Mouse (Mus musculus) kidney, adult 2 months (tissue): Measurements from ENCODE around the gene Ern2. TPM values are rescaled to one million over a fixed set of nuclear protein-coding genes. Genes with fewer than 3 reads are reported as not detected.

ENCODE experiments used
- DNase-seq: peaks from one replicate; pipeline ENCODE4 v3.0.0; 2021
- H3K27ac ChIP-seq: fragments of 200-500 bp; 2 replicates; pipeline ENCODE4 v1.5.1; 2012; ENCODE audit warnings: low read depth, low read length, control low read depth, inconsistent platforms; ENCODE audit not compliant: insufficient read depth
- H3K27me3 ChIP-seq: fragments of 200-500 bp; replicated peaks from 2 replicates; pipeline ENCODE4 v1.6.1; 2012; ENCODE audit warnings: mild to moderate bottlenecking, moderate library complexity, low read length, inconsistent platforms; ENCODE audit not compliant: control insufficient read depth, insufficient read depth
- H3K36me3 ChIP-seq: fragments of 200-500 bp; 2 replicates; pipeline ENCODE4 v1.6.1; 2012; ENCODE audit warnings: mild to moderate bottlenecking, moderate library complexity, low read length, inconsistent platforms; ENCODE audit not compliant: control insufficient read depth, insufficient read depth
- H3K4me1 ChIP-seq: fragments of 200-500 bp; 2 replicates; pipeline ENCODE4 v1.6.1; 2011; ENCODE audit warnings: low read length; ENCODE audit not compliant: control insufficient read depth, insufficient read depth
- H3K4me3 ChIP-seq: fragments of 200-500 bp; 2 replicates; pipeline ENCODE4 v1.5.1; 2011; ENCODE audit warnings: mild to moderate bottlenecking, low read depth, low read length, control low read depth; ENCODE audit not compliant: insufficient read depth
- CTCF ChIP-seq: fragments of 200-500 bp; conservative IDR thresholded peaks from 2 replicates; pipeline ENCODE4 v1.5.1; 2011; ENCODE audit warnings: low read depth, mild to moderate bottlenecking, control low read depth, low read length, moderate library complexity, mixed read lengths; ENCODE audit not compliant: insufficient read depth, insufficient read length
- POLR2A ChIP-seq: fragments of 200-500 bp; IDR thresholded peaks from one replicate; pipeline ENCODE4 v1.6.1; 2011; ENCODE audit warnings: low read depth, low read length, control low read depth
- WGBS: fragments of 180-500 bp; shearing (Covaris S2); methylation state at CpG from one replicate; pipeline ENCODE4 v1.1.7; 2018; 5-methylcytosine and 5-hydroxymethylcytosine counted together
- polyA plus RNA-seq: library from polyadenylated mRNA; depleted of rRNA; stranded (reverse); fragments of >200 nt; gene quantifications from 2 replicates; pipeline ENCODE4 v1.2.3, GENCODE M21; 2012; rRNA removed

Ern2 gene
- polyA plus RNA-seq = 0.16 and 0.19 TPM in 2 replicates

DNA sequence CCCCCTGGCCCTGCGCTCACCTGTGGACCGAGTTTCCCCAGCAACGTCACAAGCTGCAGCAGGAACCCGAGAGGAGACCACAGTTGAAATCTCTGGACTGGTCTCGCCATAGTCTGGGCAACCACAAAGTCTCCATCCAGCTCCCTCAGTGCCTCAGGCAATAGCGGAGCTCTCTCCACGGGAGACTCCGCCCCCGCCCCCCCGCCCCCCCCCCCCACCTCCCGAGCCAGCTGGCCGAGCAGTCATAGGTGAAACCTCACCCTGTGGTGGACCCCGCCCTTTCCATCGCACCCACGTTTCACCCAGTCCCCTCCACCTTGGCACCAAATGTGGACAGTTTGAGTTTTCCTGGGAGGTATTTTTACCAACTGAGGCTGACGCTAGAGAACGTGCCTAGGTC, at the start of gene Ern2:
TSS of gene Ern2 (minus strand) at position 165 of the 400 bp plus-strand sequence.
- Histone ChIP-seq H3K27ac (no peak within 1 kb of the TSS), H3K4me1 (no peaks in the 10 kb centered on the region), H3K36me3 (no peaks in the 10 kb centered on the region), H3K4me3 (no peak within 1 kb of the TSS), H3K27me3 (no peaks in the 10 kb centered on the region)
- WGBS = 12% methylated on average over 17 of the region's 17 CpGs
- DNase-seq = no peak
- TF ChIP-seq POLR2A (no peak), CTCF (no peak)

GRCm38 (mm10) chr7:122230866-122231265, 44.9 kb upstream of the Ern2 start:
- 49% methylated on average over 4 of the region's 4 CpGs for WGBS
- no peak for TF ChIP-seq CTCF
- TF ChIP-seq POLR2A = no peak
- H3K4me1 ChIP-seq = no peaks in the 10 kb centered on the region
- H3K27ac ChIP-seq = no peak overlapping the region
- no peak for DNase-seq
- H3K27me3 ChIP-seq = no peaks in the 10 kb centered on the region
- H3K36me3 ChIP-seq = no peaks in the 10 kb centered on the region
- H3K4me3 ChIP-seq = no peak overlapping the region

GRCm38 (mm10) chr7:122229916-122230315, 43.9 kb upstream of the Ern2 start:
- 71% methylated on average over 4 of the region's 4 CpGs for WGBS
- no peaks in the 10 kb centered on the region for H3K4me1 ChIP-seq
- no peaks in the 10 kb centered on the region for H3K36me3 ChIP-seq
- H3K27ac ChIP-seq = no peak overlapping the region
- DNase-seq = no peak
- no peak overlapping the region for H3K4me3 ChIP-seq
- TF ChIP-seq CTCF (no peak), POLR2A (no peak)
- no peaks in the 10 kb centered on the region for H3K27me3 ChIP-seq

GRCm38 (mm10) chr7:122229306-122229705, 43.3 kb upstream of the Ern2 start:
- TF ChIP-seq POLR2A (no peak), CTCF (no peak)
- H3K4me1 ChIP-seq = no peaks in the 10 kb centered on the region

DNA sequence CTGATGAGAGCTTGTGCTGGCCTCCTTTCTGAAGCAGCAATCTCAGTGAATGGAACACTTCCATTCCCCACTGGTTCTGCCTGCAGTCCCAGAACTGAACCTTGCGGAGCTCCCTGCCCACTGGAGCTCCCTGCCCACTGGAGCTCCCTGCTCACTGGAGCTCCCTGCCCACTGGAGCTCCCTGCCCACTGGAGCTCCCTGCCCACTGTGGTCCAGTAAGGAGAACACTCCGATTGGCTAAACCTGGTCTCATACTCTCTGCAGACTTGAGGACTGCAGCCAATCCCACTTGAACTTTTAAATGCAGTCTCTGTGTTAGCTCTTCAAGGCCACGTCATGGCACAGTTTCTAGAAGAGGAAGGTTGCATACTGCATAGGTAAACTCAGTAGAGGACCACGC, 40.7 kb upstream of the Ern2 start:
- 88% methylated on average over 4 of the region's 4 CpGs for WGBS
- no peak overlapping the region for H3K27ac ChIP-seq
- no peak for DNase-seq
- TF ChIP-seq CTCF (no peak), POLR2A (no peak)
- no peak overlapping the region for H3K4me3 ChIP-seq
- no peaks in the 10 kb centered on the region for H3K4me1 ChIP-seq
- H3K27me3 ChIP-seq = no peaks in the 10 kb centered on the region
- no peaks in the 10 kb centered on the region for H3K36me3 ChIP-seq

More at GRCm38 (mm10) chr7:122229306-122229705, 43.3 kb upstream of the Ern2 start:
- H3K27me3 ChIP-seq = no peaks in the 10 kb centered on the region
- 66% methylated on average over 3 of the region's 3 CpGs for WGBS
- no peak for DNase-seq
- no peak overlapping the region for H3K4me3 ChIP-seq
- H3K36me3 ChIP-seq = no peaks in the 10 kb centered on the region
- H3K27ac ChIP-seq = no peak overlapping the region

DNA sequence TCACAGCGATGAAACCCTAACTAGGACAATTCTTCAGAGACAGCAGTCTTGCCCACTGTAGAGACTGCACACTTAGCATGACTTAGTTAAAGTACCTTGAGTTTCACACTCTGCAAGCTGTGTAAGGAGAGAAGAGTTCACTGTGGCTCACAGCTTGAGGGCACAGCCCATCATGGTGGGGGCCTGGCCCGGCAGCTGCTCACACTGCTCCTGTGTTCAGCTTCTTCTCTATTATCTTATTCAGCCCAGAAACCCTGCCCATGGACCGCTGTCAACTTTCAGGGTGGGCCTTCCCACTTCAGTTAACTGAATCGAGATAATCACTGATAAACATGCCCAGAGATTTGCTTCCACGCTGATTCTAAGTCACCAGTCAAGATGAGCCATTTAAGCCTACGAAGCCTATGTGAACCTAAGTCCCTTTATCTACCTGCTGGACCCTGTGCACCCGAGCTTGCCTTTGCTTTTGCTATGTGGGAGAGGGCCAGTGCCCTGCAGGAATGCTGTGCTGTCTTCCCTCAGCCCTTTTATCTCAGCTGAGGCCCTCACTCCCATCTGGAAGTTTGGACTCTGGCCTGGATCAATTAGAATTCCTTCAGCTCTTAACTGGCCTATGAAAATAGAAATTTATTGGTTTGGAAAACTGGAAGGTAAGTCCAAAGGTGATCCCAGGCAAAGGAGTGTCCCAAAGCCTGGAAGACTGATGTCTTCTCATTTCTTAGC, 40.2 kb upstream of the Ern2 start:
- TF ChIP-seq POLR2A (no peak), CTCF (no peak)
- no peak overlapping the region for H3K27ac ChIP-seq
- WGBS = 76% methylated on average over 7 of the region's 7 CpGs
- no peak for DNase-seq
- H3K4me1 ChIP-seq = no peaks in the 10 kb centered on the region
- H3K36me3 ChIP-seq = no peaks in the 10 kb centered on the region
- no peaks in the 10 kb centered on the region for H3K27me3 ChIP-seq
- H3K4me3 ChIP-seq = no peak overlapping the region

DNA sequence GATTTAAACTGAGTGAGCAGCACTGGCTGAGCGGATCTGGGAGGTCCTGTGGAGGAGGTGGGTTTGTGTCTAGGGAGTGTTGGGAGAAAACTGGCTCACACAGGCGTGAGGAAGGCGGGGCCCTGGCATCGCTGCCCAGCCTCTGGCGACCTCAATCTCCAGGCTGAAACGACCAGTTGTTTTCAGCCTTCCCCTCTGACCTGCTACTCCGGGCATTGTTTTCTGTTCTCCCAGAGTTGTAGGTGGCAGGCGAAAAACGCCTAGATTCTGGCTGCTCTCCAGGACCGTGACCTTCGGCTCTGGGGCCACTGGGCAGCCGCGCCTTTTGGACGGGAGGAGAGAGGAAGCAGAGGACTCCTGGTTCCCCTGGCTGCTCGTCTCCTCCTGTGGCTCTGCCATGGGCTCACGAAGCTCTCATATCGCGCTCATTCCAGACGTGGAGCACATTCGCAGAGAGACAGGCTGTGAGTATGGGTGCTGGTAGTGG, 33.4 kb upstream of the Ern2 start, which contains the start of gene Chp2:
TSS of gene Chp2 (plus strand) at position 182 of the 487 bp plus-strand sequence.
- Histone ChIP-seq H3K4me1 (no peaks in the 10 kb centered on the region), H3K27me3 (no peaks in the 10 kb centered on the region), H3K4me3 (no peak within 1 kb of the TSS), H3K27ac (no peak within 1 kb of the TSS), H3K36me3 (no peaks in the 10 kb centered on the region)
- DNase-seq = peak; percentile 43
- TF ChIP-seq POLR2A (no peak), CTCF (no peak)
- WGBS = 8% methylated on average over 20 of the region's 20 CpGs
